Mouse (Mus musculus) bone marrow, adult 2 months (tissue): ENCODE data around the gene Samsn1.

ENCODE experiments used
- CTCF ChIP-seq: fragments of 200-500 bp; IDR thresholded peaks from 2 replicates; pipeline ENCODE4 v1.5.1; 2011; ENCODE audit warnings: low read length, control low read depth; ENCODE audit not compliant: control insufficient read depth, insufficient read depth
- POLR2A ChIP-seq: fragments of 200-500 bp; IDR thresholded peaks from 2 replicates; pipeline ENCODE4 v1.6.1; 2011; ENCODE audit warnings: low read depth, mild to moderate bottlenecking, control low read depth, low read length, borderline replicate concordance; ENCODE audit not compliant: control insufficient read depth

DNA sequence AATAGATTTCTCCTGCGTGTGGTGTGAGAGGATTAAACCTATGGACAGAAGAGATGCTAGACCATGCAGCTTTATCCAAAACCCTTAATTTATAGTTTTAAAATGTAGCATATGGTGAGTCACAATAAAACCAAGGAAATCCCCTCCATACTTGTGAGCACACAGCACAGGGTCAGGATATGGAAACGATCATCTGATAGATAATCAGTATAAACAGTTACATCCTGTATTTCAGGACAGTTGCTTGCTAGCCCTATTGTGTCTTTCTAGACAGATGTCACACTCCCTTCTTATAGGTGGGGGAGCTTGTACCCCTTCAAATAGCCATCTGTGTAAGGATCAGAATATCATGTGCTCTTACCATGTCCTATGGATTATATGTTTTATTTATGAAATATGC is 115.3 kb downstream of the Samsn1 start:
- TF ChIP-seq CTCF: no peak
- no peak for TF ChIP-seq POLR2A
